Comparison of ENCODE assay signal across 31 mouse cellular contexts in genomic region chr5:137537461-137537860, GRCm38 (mm10). TPM values are rescaled to one million over a fixed set of nuclear protein-coding genes. Genes with fewer than 3 reads are reported as not detected.
DNase-seq lines count a peak whose midpoint lies in the region; ATAC-seq and TF ChIP-seq lines count a peak whose summit lies in the region.
"Had no signal": no experiment of that assay in that cellular context is flagged by ENCODE, and none has a peak within 500 bp of the region (broad histone marks: within the 10 kb centered on the region; RNA-seq: fewer than 3 reads in every experiment).

No protein-coding gene starts in this region.

- H3K36me3 ChIP-seq in MEL (ENCODE audit: control insufficient read depth in 1 of 2, insufficient read depth in 2 of 2, low read length in 2 of 2): peaks cover 0 to 3% of the 10 kb centered on the region in 2 experiments; a peak in 1 of 4 replicates
- H3K36me3 ChIP-seq in kidney, embryonic 16.5 days (ENCODE audit: insufficient read depth, low read length): no peaks in the 10 kb centered on the region
- H3K36me3 ChIP-seq: embryonic facial prominence, embryonic 12.5 days; embryonic facial prominence, embryonic 15.5 days; forebrain, embryonic 12.5 days; heart, embryonic 13.5 days; hindbrain, embryonic 12.5 days; hindbrain, embryonic 15.5 days had no signal

- no peak overlapping the region for H3K4me2 ChIP-seq in kidney, embryonic 16.5 days (replicated peaks; ENCODE audit: low read depth, low read length)
- H3K4me2 ChIP-seq: embryonic facial prominence, embryonic 12.5 days; embryonic facial prominence, embryonic 15.5 days; forebrain, embryonic 12.5 days; heart, embryonic 13.5 days; hindbrain, embryonic 12.5 days; hindbrain, embryonic 15.5 days had no signal

- DNase-seq in cerebellum, adult 8-10 months: peak; percentile 18
- DNase-seq in cerebellum, postnatal 36 days: no peak
- peak; percentile 65 for DNase-seq in heart, adult 11 months
- DNase-seq in heart, adult 18-20 months: no peak
- no peak for DNase-seq in MEL (ENCODE audit: low read depth, low spot score)
- DNase-seq: adrenal gland, postnatal 10 days; cerebellum, adult 11 months; cerebellum, postnatal 10 days; gastrocnemius, postnatal 10 days; gastrocnemius, postnatal 36 days; heart, postnatal 14 days; kidney, adult 2 months had no signal

- TF ChIP-seq POLR2A in MEL (IDR thresholded peaks at IDR 0.05; ENCODE audit: control insufficient read depth in 1 of 2, insufficient read depth in 1 of 2, low read depth in 1 of 2, low read length in 2 of 2, poor library complexity in 1 of 2): no peak

- TF ChIP-seq CTCF in MEL (IDR thresholded peaks at IDR 0.05 in 2 of 3, conservative IDR thresholded peaks at IDR 0.05 in 1 of 3; ENCODE audit: control insufficient read depth in 1 of 3, insufficient read depth in 1 of 3, low read depth in 2 of 3, low read length in 3 of 3, poor library complexity in 1 of 3, severe bottlenecking in 1 of 3): no peak

- peaks cover 6% of the 10 kb centered on the region for H3K79me2 ChIP-seq in MEL (ENCODE audit: control insufficient read depth, insufficient read depth, low read length, poor library complexity)

- no peak for TF ChIP-seq EP300 in MEL (IDR thresholded peaks at IDR 0.05; ENCODE audit: low read depth in 1 of 2, low read length in 2 of 2)

- no peak overlapping the region for H3K27ac ChIP-seq in MEL (ENCODE audit: control insufficient read depth, low read depth, low read length)
- no peak overlapping the region for H3K27ac ChIP-seq in kidney, embryonic 16.5 days (ENCODE audit: low read length)
- H3K27ac ChIP-seq: embryonic facial prominence, embryonic 12.5 days; embryonic facial prominence, embryonic 15.5 days; forebrain, embryonic 12.5 days; heart, embryonic 13.5 days; hindbrain, embryonic 12.5 days; hindbrain, embryonic 15.5 days had no signal

- no peak overlapping the region for H3K9ac ChIP-seq in MEL (ENCODE audit: control insufficient read depth, low read depth, low read length, poor library complexity, severe bottlenecking)
- H3K9ac ChIP-seq in kidney, embryonic 16.5 days (replicated peaks; ENCODE audit: low read length): no peak overlapping the region
- H3K9ac ChIP-seq: embryonic facial prominence, embryonic 12.5 days; embryonic facial prominence, embryonic 15.5 days; forebrain, embryonic 12.5 days; heart, embryonic 13.5 days; hindbrain, embryonic 12.5 days; hindbrain, embryonic 15.5 days had no signal

- H3K4me1 ChIP-seq in MEL (ENCODE audit: control insufficient read depth in 1 of 2, insufficient read depth in 2 of 2, low read length in 2 of 2): peaks cover 4 to 5% of the 10 kb centered on the region in 2 experiments; a peak in 1 of 4 replicates
- peaks cover 3% of the 10 kb centered on the region; the same call in 1 of the 2 replicates for H3K4me1 ChIP-seq in kidney, embryonic 16.5 days (ENCODE audit: insufficient read depth, low read length)
- H3K4me1 ChIP-seq: embryonic facial prominence, embryonic 12.5 days; embryonic facial prominence, embryonic 15.5 days had no signal

- 54% methylated on average over 4 of the region's 4 CpGs for WGBS in kidney, embryonic 16.5 days

- ATAC-seq in kidney, embryonic 16.5 days (ENCODE audit: low FRiP score, low TSS enrichment): no peak
- ATAC-seq: activated CD4-positive, CD25-positive, alpha-beta regulatory T cell, adult 4 months; CD4-positive, CD25-positive, alpha-beta regulatory T cell, adult 4 months; forebrain, embryonic 16.5 days; intestine, postnatal 0 days had no signal

- no peak for TF ChIP-seq RAD21 in MEL (IDR thresholded peaks at IDR 0.05; ENCODE audit: low read depth, low read length)

- no peaks in the 10 kb centered on the region for H3K9me3 ChIP-seq in MEL (replicated peaks; ENCODE audit: insufficient read depth, low read length)
- no peaks in the 10 kb centered on the region for H3K9me3 ChIP-seq in kidney, embryonic 16.5 days (ENCODE audit: low read length)
- H3K9me3 ChIP-seq: embryonic facial prominence, embryonic 12.5 days; embryonic facial prominence, embryonic 15.5 days; forebrain, embryonic 12.5 days; heart, embryonic 13.5 days; hindbrain, embryonic 12.5 days; hindbrain, embryonic 15.5 days had no signal

- no peaks in the 10 kb centered on the region for H3K27me3 ChIP-seq in MEL (ENCODE audit: control insufficient read depth in 1 of 2, insufficient read depth in 2 of 2, low read length in 2 of 2)
- H3K27me3 ChIP-seq in kidney, embryonic 16.5 days (ENCODE audit: insufficient read depth, low read length): no peaks in the 10 kb centered on the region
- H3K27me3 ChIP-seq: embryonic facial prominence, embryonic 12.5 days; embryonic facial prominence, embryonic 15.5 days; forebrain, embryonic 12.5 days; heart, embryonic 13.5 days; hindbrain, embryonic 12.5 days; hindbrain, embryonic 15.5 days had no signal

- H3K4me3 ChIP-seq in MEL (ENCODE audit: control insufficient read depth in 1 of 2, insufficient read depth in 1 of 2, low read depth in 2 of 2, low read length in 2 of 2): no peak overlapping the region
- no peak overlapping the region for H3K4me3 ChIP-seq in kidney, embryonic 16.5 days (ENCODE audit: low read length)
- H3K4me3 ChIP-seq: embryonic facial prominence, embryonic 12.5 days; embryonic facial prominence, embryonic 15.5 days; forebrain, embryonic 12.5 days; heart, embryonic 13.5 days; hindbrain, embryonic 12.5 days; hindbrain, embryonic 15.5 days had no signal

TF ChIP-seq in MEL, 35 proteins besides CTCF, POLR2A, EP300 and RAD21:
- TF ChIP-seq ZMIZ1 (IDR thresholded peaks at IDR 0.05; ENCODE audit: low read depth, low read length) (no peak), USF2 (IDR thresholded peaks at IDR 0.05; ENCODE audit: borderline replicate concordance in 1 of 2, insufficient read depth in 1 of 2, low read depth in 1 of 2, low read length in 2 of 2) (no peak), TBP (IDR thresholded peaks at IDR 0.05; ENCODE audit: low read depth, low read length) (no peak), ZKSCAN1 (IDR thresholded peaks at IDR 0.05; ENCODE audit: low read depth, low read length) (no peak), GATA1 (IDR thresholded peaks at IDR 0.05; ENCODE audit: low read depth, low read length) (0 out of 2 replicates have a peak, but pooled peaks have one; percentile 19), CHD1 (IDR thresholded peaks at IDR 0.05; ENCODE audit: low read depth, low read length) (no peak), TAL1 (IDR thresholded peaks at IDR 0.05; ENCODE audit: low read length) (no peak)

RNA-seq across cellular contexts. Expression of gene Gnb2, which starts 4.2 kb away (rescaled TPM):
- 100 to 1,000 TPM; 233 to 247 TPM for total RNA-seq in heart, adult 18-20 months (2021)
- total RNA-seq in MEL (2012; rRNA removed): 531 and 548 TPM in 2 replicates
- 100 to 1,000 TPM in 1 of 2 experiments, not detected in 1; 550 TPM for polyA plus RNA-seq in MEL (2012; ENCODE audit: insufficient read depth in 1 of 2, insufficient read length in 2 of 2, low read depth in 1 of 2, low replicate concordance in 2 of 2, missing spikeins in 1 of 2)
- polyA plus RNA-seq in kidney, embryonic 16.5 days (2015; fragmentation: Nextera tagmentation; extraction: Ambion mirVana): 358 and 388 TPM in 2 replicates

RNA-seq across cellular contexts. Expression of gene Epo, which starts 4.4 kb away (rescaled TPM):
- not detected for total RNA-seq in heart, adult 18-20 months (2021)
- total RNA-seq in MEL (2012; rRNA removed): not detected in 2 replicates
- not detected for polyA plus RNA-seq in MEL (2012; ENCODE audit: insufficient read depth in 1 of 2, insufficient read length in 2 of 2, low read depth in 1 of 2, low replicate concordance in 2 of 2, missing spikeins in 1 of 2)
- polyA plus RNA-seq in kidney, embryonic 16.5 days (2015; fragmentation: Nextera tagmentation; extraction: Ambion mirVana): 0.24 and 0.36 TPM in 2 replicates
- total RNA-seq: adrenal gland, adult 18-20 months; adrenal gland, postnatal 10 days; adrenal gland, postnatal 4 days; common myeloid progenitor, adult 5-6 weeks; gastrocnemius, adult 18-20 months; gastrocnemius, postnatal 10 days; gastrocnemius, postnatal 36 days; granulocyte monocyte progenitor cell, adult 5-6 weeks; heart, postnatal 14 days; hematopoietic stem cell, adult 5-6 weeks had no signal
- polyA plus RNA-seq: activated CD4-positive, CD25-positive, alpha-beta regulatory T cell, adult 4 months; C2C12; CD4-positive, CD25-positive, alpha-beta regulatory T cell, adult 4 months; embryonic facial prominence, embryonic 15.5 days; forebrain, embryonic 16.5 days; heart, embryonic 13.5 days; heart, embryonic 16.5 days; hindbrain, embryonic 12.5 days; hindbrain, embryonic 15.5 days; intestine, postnatal 0 days; kidney, adult 2 months had no signal

RNA-seq across cellular contexts. Expression of gene Actl6b, which starts 15.9 kb away (rescaled TPM):
- not detected for total RNA-seq in heart, adult 18-20 months (2021)
- 0.15 TPM in 1 of 2 replicates, not detected in the other for total RNA-seq in MEL (2012; rRNA removed)
- polyA plus RNA-seq in MEL (2012; ENCODE audit: insufficient read depth in 1 of 2, insufficient read length in 2 of 2, low read depth in 1 of 2, low replicate concordance in 2 of 2, missing spikeins in 1 of 2): not detected
- polyA plus RNA-seq in kidney, embryonic 16.5 days (2015; fragmentation: Nextera tagmentation; extraction: Ambion mirVana): 0.40 and 0.96 TPM in 2 replicates
- total RNA-seq: common myeloid progenitor, adult 5-6 weeks; gastrocnemius, adult 18-20 months; gastrocnemius, postnatal 36 days; granulocyte monocyte progenitor cell, adult 5-6 weeks; heart, postnatal 14 days; hematopoietic stem cell, adult 5-6 weeks had no signal
- polyA plus RNA-seq: activated CD4-positive, CD25-positive, alpha-beta regulatory T cell, adult 4 months; C2C12; CD4-positive, CD25-positive, alpha-beta regulatory T cell, adult 4 months had no signal

RNA-seq across cellular contexts. Expression of gene Gigyf1, which starts 19.1 kb away (rescaled TPM):
- 10 to 100 TPM; 31.2 to 32.5 TPM for total RNA-seq in heart, adult 18-20 months (2021)
- total RNA-seq in MEL (2012; rRNA removed): 5.1 and 6.8 TPM in 2 replicates
- 10 to 100 TPM in 1 of 2 experiments, not detected in 1; 24.6 TPM for polyA plus RNA-seq in MEL (2012; ENCODE audit: insufficient read depth in 1 of 2, insufficient read length in 2 of 2, low read depth in 1 of 2, low replicate concordance in 2 of 2, missing spikeins in 1 of 2)
- polyA plus RNA-seq in kidney, embryonic 16.5 days (2015; fragmentation: Nextera tagmentation; extraction: Ambion mirVana): 11.9 and 12.2 TPM in 2 replicates

RNA-seq across cellular contexts. Expression of gene Tfr2, which starts 32.2 kb away (rescaled TPM):
- total RNA-seq in heart, adult 18-20 months (2021): not detected
- total RNA-seq in MEL (2012; rRNA removed): 76.9 and 96.2 TPM in 2 replicates
- polyA plus RNA-seq in MEL (2012; ENCODE audit: insufficient read depth in 1 of 2, insufficient read length in 2 of 2, low read depth in 1 of 2, low replicate concordance in 2 of 2, missing spikeins in 1 of 2): 100 to 1,000 TPM in 1 of 2 experiments, not detected in 1; 112 TPM
- 0.23 and 0.57 TPM in 2 replicates for polyA plus RNA-seq in kidney, embryonic 16.5 days (2015; fragmentation: Nextera tagmentation; extraction: Ambion mirVana)
- total RNA-seq: gastrocnemius, postnatal 36 days; heart, postnatal 14 days had no signal

Comparison
In these comparisons a context has a peak if more than half of its experiments do, and no peak if none do; other contexts are left out.
1. DNase-seq: peak in cerebellum, adult 8-10 months (single experiment) and heart, adult 11 months (single experiment); none in cerebellum, postnatal 36 days (0 of 2), heart, adult 18-20 months (0 of 2) and MEL (single experiment).